Mouse (Mus musculus) embryonic facial prominence, embryonic 12.5 days (tissue): ENCODE results near the gene Olfm2. TPM values are rescaled to one million over a fixed set of nuclear protein-coding genes. Genes with fewer than 3 reads are reported as not detected.

ENCODE experiments used
- polyA plus RNA-seq: library from polyadenylated mRNA; unstranded; fragments of >200 nt; fragmentation: Nextera tagmentation; extraction: Ambion mirVana; gene quantifications from 2 replicates; pipeline ENCODE4 v1.2.1, GENCODE M21; 2016

Olfm2 gene
- polyA plus RNA-seq, 1 experiment from 2014 or later = 9.5 TPM

Other genes with a start within 250 kb of the Olfm2 start
- gene Zfp266, start 224.9 kb downstream of the Olfm2 start, polyA plus RNA-seq = 167 and 171 TPM in 2 replicates
- gene Zfp846, start 165.1 kb downstream of the Olfm2 start, polyA plus RNA-seq = 26.7 and 26.8 TPM in 2 replicates
- gene Ubl5, start 103.5 kb downstream of the Olfm2 start, polyA plus RNA-seq = 409 and 415 TPM in 2 replicates
- gene Fbxl12, start 101.6 kb downstream of the Olfm2 start, polyA plus RNA-seq = 20.1 and 21.5 TPM in 2 replicates
- 50.8 and 51.6 TPM in 2 replicates for gene Pin1, start 94.3 kb downstream of the Olfm2 start, polyA plus RNA-seq
- gene Col5a3, start 68.7 kb upstream of the Olfm2 start, polyA plus RNA-seq = 1.1 and 1.2 TPM in 2 replicates
- not detected in 2 replicates for gene Rdh8, start 72.2 kb upstream of the Olfm2 start, polyA plus RNA-seq
- 3.0 and 3.9 TPM in 2 replicates for gene A230050P20Rik, start 122.3 kb upstream of the Olfm2 start, polyA plus RNA-seq
- gene Angptl6, start 133.4 kb upstream of the Olfm2 start, polyA plus RNA-seq = 3.5 and 3.7 TPM in 2 replicates
- 75.0 and 79.3 TPM in 2 replicates for gene Ppan, start 141.8 kb upstream of the Olfm2 start, polyA plus RNA-seq
- 330 and 337 TPM in 2 replicates for gene Eif3g, start 152.3 kb upstream of the Olfm2 start, polyA plus RNA-seq
- gene Dnmt1, start 213.5 kb upstream of the Olfm2 start, polyA plus RNA-seq = 122 and 124 TPM in 2 replicates
- 48.7 and 53.0 TPM in 2 replicates for gene S1pr2, start 230.4 kb upstream of the Olfm2 start, polyA plus RNA-seq